17 mouse cellular contexts compared by ENCODE assay signal in the genomic region with DNA sequence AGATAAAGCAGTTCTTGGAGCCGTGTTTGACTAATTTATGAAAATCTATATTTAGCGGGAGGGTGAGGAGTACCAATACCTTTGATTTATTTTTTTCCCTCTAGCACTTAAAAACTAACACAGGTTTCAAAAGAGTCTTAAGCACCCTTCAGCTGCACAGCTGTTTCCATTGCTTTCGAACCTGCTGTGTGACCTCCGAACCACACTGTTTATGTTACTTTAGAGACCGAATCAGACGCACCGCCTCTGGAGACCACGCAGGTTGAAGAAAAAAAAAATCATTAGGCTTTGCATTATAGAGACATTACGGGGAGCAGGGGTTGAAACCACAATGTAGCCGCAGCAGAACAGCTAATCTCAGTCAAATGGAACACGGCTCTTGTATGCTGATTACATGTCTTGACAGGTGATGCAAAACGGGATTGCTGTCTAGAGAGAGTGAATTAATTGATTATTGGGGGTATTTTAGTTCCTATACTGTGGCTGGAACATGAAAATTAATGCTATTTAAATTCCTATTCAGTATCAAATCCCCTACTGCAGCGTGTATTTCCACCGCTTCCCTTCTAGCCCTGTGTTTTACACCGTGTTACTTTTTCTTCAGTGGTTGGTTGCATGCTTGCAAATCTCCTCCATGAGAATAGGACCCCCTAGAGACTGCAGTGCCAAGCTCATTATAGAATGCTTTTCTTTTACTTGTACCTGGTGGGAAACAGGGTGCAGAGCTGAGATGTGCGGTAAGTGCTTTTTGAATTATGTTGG.
DNase-seq lines count a peak whose midpoint lies in the region; ATAC-seq and TF ChIP-seq lines count a peak whose summit lies in the region.
"Had no signal": no experiment of that assay in that cellular context is flagged by ENCODE, and none has a peak within 500 bp of the region (broad histone marks: within the 10 kb centered on the region; RNA-seq: fewer than 3 reads in every experiment).

No protein-coding gene starts in this region.

- TF ChIP-seq EP300 in heart, adult 2 months (IDR thresholded peaks at IDR 0.05; ENCODE audit: insufficient read depth, low read depth, low read length): no peak

- no peaks in the 10 kb centered on the region for H3K79me2 ChIP-seq in heart, adult 2 months (replicated peaks; ENCODE audit: control insufficient read depth, insufficient read depth, low read length)

- H3K27ac ChIP-seq in forebrain, embryonic 13.5 days: peak overlapping the region; percentile 35
- no peak overlapping the region for H3K27ac ChIP-seq in forebrain, embryonic 15.5 days (replicated peaks)
- H3K27ac ChIP-seq in midbrain, embryonic 13.5 days: 0 out of 2 replicates have a peak overlapping the region, but pooled peaks have one; percentile 42
- no peak overlapping the region for H3K27ac ChIP-seq in heart, adult 2 months
- H3K27ac ChIP-seq: heart, embryonic 15.5 days; liver, embryonic 14.5 days had no signal

- H3K9me3 ChIP-seq in forebrain, embryonic 13.5 days (replicated peaks): no peaks in the 10 kb centered on the region
- no peaks in the 10 kb centered on the region for H3K9me3 ChIP-seq in forebrain, embryonic 15.5 days
- no peaks in the 10 kb centered on the region for H3K9me3 ChIP-seq in midbrain, embryonic 13.5 days
- H3K9me3 ChIP-seq: heart, embryonic 15.5 days had no signal

- intact Hi-C loops in heart, adult 2 months (cut with DNase I): no loop called here

- peak; percentile 12 for DNase-seq in retina, embryonic 14.5 days (ENCODE audit: low spot score)
- no peak for DNase-seq in retina, postnatal 1 day
- DNase-seq in heart, adult 2 months: no peak
- DNase-seq in spleen, postnatal 10 days (ENCODE audit: low spot score in 2 of 2): no peak
- DNase-seq: cerebellum, postnatal 36 days; kidney, adult 8-10 months; kidney, postnatal 4 days; left cerebral cortex, postnatal 4 days; lung, postnatal 10 days; right cerebral cortex, postnatal 25 days had no signal

- no peak for TF ChIP-seq CTCF in heart, adult 2 months (IDR thresholded peaks at IDR 0.05)

- no peaks in the 10 kb centered on the region for H3K36me3 ChIP-seq in forebrain, embryonic 13.5 days (ENCODE audit: poor library complexity, severe bottlenecking)
- H3K36me3 ChIP-seq in forebrain, embryonic 15.5 days: no peaks in the 10 kb centered on the region
- H3K36me3 ChIP-seq in midbrain, embryonic 13.5 days: no peaks in the 10 kb centered on the region
- H3K36me3 ChIP-seq in heart, adult 2 months (ENCODE audit: control insufficient read depth, insufficient read depth, low read length): no peaks in the 10 kb centered on the region
- H3K36me3 ChIP-seq: heart, embryonic 15.5 days had no signal

- no peak for TF ChIP-seq POLR2A in heart, adult 2 months (IDR thresholded peaks at IDR 0.05; ENCODE audit: insufficient read depth, low read depth, low read length)

- H3K27me3 ChIP-seq in forebrain, embryonic 13.5 days: no peaks in the 10 kb centered on the region
- no peaks in the 10 kb centered on the region for H3K27me3 ChIP-seq in forebrain, embryonic 15.5 days
- H3K27me3 ChIP-seq in midbrain, embryonic 13.5 days: no peaks in the 10 kb centered on the region
- no peaks in the 10 kb centered on the region for H3K27me3 ChIP-seq in heart, adult 2 months (ENCODE audit: control insufficient read depth, insufficient read depth, low read length)
- H3K27me3 ChIP-seq: heart, embryonic 15.5 days had no signal

- 58% methylated on average over 16 of the region's 16 CpGs for WGBS in forebrain, embryonic 13.5 days
- WGBS in forebrain, embryonic 15.5 days: 59% methylated on average over 16 of the region's 16 CpGs
- 30% methylated on average over 16 of the region's 16 CpGs for WGBS in midbrain, embryonic 13.5 days
- WGBS in heart, adult 2 months: 77% methylated on average over 16 of the region's 16 CpGs

- ATAC-seq in forebrain, embryonic 13.5 days: peak; percentile 43; the same call in 1 of the 2 replicates
- no peak; the same call in 1 of the 2 replicates for ATAC-seq in forebrain, embryonic 15.5 days (replicated peaks)
- ATAC-seq in midbrain, embryonic 13.5 days: peak; percentile 78
- ATAC-seq in megakaryocyte, adult 5-6 weeks (ENCODE audit: poor library complexity, severe bottlenecking): no peak
- ATAC-seq: Patski had no signal

- H3K9ac ChIP-seq in forebrain, embryonic 13.5 days: no peak overlapping the region
- no peak overlapping the region for H3K9ac ChIP-seq in forebrain, embryonic 15.5 days (replicated peaks)
- no peak overlapping the region for H3K9ac ChIP-seq in midbrain, embryonic 13.5 days (replicated peaks)
- H3K9ac ChIP-seq in heart, adult 2 months (ENCODE audit: low read depth, low read length): no peak overlapping the region
- H3K9ac ChIP-seq: heart, embryonic 15.5 days; liver, embryonic 14.5 days had no signal

- no peak overlapping the region for H3K4me2 ChIP-seq in forebrain, embryonic 13.5 days
- H3K4me2 ChIP-seq in forebrain, embryonic 15.5 days (replicated peaks): no peak overlapping the region
- H3K4me2 ChIP-seq in midbrain, embryonic 13.5 days (replicated peaks): peak overlapping the region; percentile 25
- H3K4me2 ChIP-seq: heart, embryonic 15.5 days had no signal

- H3K4me1 ChIP-seq in forebrain, embryonic 13.5 days: no peaks in the 10 kb centered on the region
- H3K4me1 ChIP-seq in forebrain, embryonic 15.5 days: no peaks in the 10 kb centered on the region
- peaks cover 8% of the 10 kb centered on the region for H3K4me1 ChIP-seq in midbrain, embryonic 13.5 days (replicated peaks)
- no peaks in the 10 kb centered on the region for H3K4me1 ChIP-seq in heart, adult 2 months (ENCODE audit: control insufficient read depth, insufficient read depth, low read length)
- H3K4me1 ChIP-seq: heart, embryonic 15.5 days had no signal

- no peak overlapping the region for H3K4me3 ChIP-seq in forebrain, embryonic 13.5 days
- H3K4me3 ChIP-seq in forebrain, embryonic 15.5 days: no peak overlapping the region
- no peak overlapping the region for H3K4me3 ChIP-seq in midbrain, embryonic 13.5 days (replicated peaks)
- no peak overlapping the region for H3K4me3 ChIP-seq in heart, adult 2 months
- H3K4me3 ChIP-seq: heart, embryonic 15.5 days had no signal

Comparison
In these comparisons a context has a peak if more than half of its experiments do, and no peak if none do; other contexts are left out.
1. ATAC-seq: peak in forebrain, embryonic 13.5 days (single experiment) and midbrain, embryonic 13.5 days (single experiment); none in forebrain, embryonic 15.5 days (single experiment) and megakaryocyte, adult 5-6 weeks (single experiment).
2. H3K27ac ChIP-seq: peak in forebrain, embryonic 13.5 days (single experiment) and midbrain, embryonic 13.5 days (single experiment); none in forebrain, embryonic 15.5 days (single experiment) and heart, adult 2 months (single experiment).